Mouse (Mus musculus) retina, adult 2 months (tissue): ENCODE data around the gene Polr2j.

Source experiments
- DNase-seq: peaks from one replicate; pipeline ENCODE4 v3.0.0-alpha.2; 2012; ENCODE audit warnings: low read depth, low spot score

The Polr2j gene

DNA sequence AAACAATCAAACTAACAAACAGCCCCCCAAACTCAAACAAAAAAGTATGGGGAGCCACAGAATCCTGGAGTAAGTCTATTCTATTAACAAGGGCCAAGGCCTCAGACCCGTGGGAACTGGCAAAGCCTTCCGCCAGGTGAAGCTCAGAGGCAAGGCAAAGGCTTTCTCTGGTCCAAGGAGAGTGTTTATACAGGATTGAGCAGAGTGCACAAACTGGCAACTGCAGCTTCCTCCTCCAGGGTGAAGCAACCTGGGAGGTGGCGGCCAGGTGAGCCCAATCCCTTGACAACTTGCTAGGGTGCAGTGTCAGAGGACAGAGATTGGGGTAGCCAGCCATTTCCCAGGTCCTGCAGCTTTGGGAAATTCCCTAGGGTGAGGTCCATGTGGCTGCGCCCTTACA lies 50.9 kb downstream of the Polr2j start:
- DNase-seq: no peak

DNA sequence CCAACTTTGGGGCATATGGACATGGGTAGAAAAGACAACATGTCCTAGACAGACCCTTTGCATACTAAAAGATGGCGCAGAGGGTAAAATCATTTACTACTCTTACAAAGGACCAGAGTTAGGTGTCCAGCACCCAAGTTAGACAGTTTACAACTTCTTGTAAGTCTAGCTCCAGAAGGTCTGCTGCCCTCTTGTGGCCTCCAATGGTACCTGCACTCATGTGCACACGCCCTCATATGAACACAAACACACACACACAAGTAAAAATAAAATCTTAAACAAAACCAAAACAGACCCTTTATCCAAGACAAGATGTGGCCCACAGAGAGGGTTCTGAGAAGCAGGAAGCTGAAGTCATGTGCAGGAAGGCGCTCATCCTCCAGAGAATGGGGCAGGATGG lies 51.6 kb downstream of the Polr2j start:
- no peak for DNase-seq

DNA sequence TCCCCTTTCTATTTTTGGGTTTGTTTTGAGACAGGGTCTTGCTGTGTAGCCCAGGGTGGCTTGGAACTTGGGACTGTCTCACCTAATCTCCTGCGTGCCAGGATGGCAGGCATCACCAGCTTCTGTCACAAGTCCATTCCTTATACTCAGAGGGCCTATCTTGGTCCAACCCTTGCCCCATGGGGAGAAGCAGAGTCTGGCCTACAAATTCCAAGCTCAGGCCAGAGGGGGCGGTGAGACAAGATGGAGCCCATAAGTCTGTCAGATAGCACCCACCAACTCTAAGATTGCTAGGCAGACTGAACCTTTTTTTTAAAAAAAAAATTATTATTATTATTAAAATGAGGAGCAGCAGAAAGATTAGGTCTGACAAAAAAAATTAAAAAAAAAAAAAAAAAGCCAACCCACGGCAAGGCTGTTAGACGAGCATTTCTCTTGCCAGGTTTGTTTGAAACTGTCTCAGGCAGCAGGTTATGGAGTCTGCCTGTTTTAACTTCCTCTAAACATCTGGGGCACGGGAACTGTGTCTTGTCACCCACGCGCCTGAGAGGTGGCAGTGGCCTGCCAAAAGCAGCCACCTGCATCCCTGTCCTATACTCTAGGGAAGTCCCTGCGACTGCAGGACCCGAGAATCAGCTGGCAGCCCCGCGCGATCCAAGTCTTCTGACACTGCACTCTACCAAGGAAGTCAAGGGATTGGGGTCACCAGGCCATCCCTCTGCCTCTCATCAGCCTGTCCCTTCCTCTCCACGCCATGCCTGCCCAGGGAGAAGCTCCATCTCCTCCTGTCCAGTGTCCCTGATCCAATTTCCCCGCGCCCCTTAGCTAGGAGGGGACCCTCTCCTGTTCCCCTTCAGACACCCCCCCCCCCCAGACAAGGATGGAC lies 53.4 kb downstream of the Polr2j start:
- no peak for DNase-seq

DNA sequence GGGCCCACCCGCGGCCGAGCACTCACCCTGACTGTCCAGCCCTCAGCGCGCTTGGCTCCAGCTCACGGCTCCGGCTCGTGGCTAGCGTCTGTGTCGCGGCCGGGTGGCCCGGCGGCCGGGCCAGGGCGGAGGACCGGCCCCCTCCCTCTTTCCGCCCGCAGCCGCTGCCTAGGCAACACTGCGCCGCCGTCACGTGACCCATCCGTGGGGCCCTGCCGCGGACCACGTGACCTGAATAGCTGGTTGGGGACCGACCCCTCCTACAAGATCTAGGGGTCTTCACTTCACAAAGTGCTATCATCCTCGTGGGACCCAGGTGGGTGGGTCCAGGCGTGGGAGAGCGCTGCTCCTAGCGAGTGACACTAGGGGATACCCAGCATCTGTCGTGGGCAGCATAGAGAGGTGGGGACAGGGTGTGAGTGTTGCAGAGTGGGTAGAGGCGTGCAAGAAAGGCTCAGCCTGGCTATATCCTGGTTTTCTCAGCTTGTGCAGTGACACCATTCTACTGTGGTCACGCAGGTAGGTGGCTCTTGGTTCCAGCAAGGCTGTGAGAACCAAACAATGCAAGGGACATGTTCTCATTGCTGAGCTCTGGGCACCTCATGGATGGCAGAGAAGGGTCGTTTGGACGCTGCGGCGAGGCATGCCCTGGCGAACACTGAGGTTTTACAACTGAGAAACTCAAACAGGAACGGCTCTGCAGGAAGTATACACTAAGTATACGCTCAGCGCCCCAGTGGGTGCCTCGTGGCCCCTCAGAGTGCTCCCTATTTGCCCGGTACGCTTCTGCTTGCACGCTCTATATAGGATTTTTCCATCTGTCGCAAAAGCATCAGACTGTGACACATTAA lies 54.3 kb downstream of the Polr2j start, which contains the start of gene Orai2:
Orai2 (minus strand) TSS at position 202 of the 851 bp plus-strand sequence.
- DNase-seq: peak; percentile 61

DNA sequence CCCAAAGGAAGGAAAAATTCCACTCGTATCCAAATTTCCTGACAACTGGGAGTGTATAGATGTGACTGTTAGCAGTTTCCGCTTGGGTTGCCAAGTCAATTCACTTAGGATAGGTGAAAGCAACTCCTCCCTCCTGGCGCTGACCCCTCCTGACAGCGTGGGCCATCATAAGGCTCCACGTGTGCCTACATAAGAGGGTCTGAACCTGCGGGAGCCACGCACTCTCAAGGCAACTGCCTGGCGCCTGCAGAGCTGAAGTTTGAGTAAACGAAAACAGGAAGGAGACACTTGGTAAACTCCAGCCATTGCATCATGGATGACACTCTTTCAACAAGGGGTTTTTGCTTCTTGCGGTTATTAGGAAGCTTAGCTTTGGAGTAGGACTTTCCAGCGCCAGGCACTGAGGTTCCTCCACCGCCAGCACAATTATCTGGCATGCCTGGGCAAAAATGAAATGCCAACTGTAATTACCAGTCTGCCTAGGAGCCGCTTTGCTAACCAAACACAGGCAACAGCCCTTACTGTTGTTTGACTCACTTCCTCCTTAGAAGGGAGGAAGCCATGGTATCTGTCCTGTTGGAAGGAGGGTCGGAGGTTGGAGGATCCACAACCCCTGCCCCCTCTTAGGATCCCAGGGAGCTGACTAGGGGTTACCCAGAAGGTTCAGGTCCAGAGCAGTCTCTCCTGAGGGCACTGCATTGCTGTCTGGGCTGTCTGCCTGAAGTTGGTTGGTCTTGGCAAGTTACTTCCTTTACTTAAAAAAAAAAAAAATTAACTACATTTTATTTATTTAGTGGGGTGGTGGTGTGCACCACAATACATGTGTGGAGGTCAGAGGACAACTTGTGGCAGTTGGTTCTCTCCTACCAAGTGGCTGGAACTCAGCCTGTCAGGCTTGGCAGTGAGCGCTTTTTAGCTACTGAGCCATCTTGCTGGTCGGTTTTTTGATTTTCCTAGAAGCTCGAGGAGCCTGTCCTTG lies 55.2 kb downstream of the Polr2j start:
- no peak for DNase-seq
